Mouse (Mus musculus) thymus, adult 18-20 months (tissue): ENCODE results near the gene Olfr156.
"Not testable (repeated sequence)": the region's sequence is repeated elsewhere in the genome, so short reads cannot be mapped to it uniquely, and the experiment has no call there.

ENCODE experiments used
- DNase-seq, 2 experiments: peaks; one replicate each; pipeline ENCODE4 v3.0.0; 2022; ENCODE audit warnings: mixed read lengths in 2 of 2

The Olfr156 gene

GRCm38 (mm10) chr4:43823845-43824337 is at the start of gene Olfr156:
TSS of gene Olfr156 (minus strand) at chr4:43823895.
- DNase-seq, result no peak

- DNase-seq, result no peak
These were observed 46.1 kb upstream of the Olfr156 start for GRCm38 (mm10) chr4:43869821-43870220.

GRCm38 (mm10) chr4:43863298-43863697 is 39.6 kb upstream of the Olfr156 start:
- DNase-seq, result no peak

- peak; percentile 4 to 11 for DNase-seq
These were observed 37.2 kb upstream of the Olfr156 start for GRCm38 (mm10) chr4:43860744-43861519.

GRCm38 (mm10) chr4:43859886-43860285 is 36.2 kb upstream of the Olfr156 start:
- no peak for DNase-seq

- DNase-seq, result no peak
These were observed 30.4 kb upstream of the Olfr156 start for GRCm38 (mm10) chr4:43854101-43854500.

GRCm38 (mm10) chr4:43851265-43851664 is 27.6 kb upstream of the Olfr156 start, which contains the start of gene Olfr155:
TSS of gene Olfr155 (plus strand) at chr4:43851565.
- no peak for DNase-seq

- no peak for DNase-seq
These were observed 16.4 kb upstream of the Olfr156 start, which contains the start of gene Olfr157 for GRCm38 (mm10) chr4:43840101-43840500. TSS of gene Olfr157 (minus strand) at chr4:43840201.

- no peak for DNase-seq
These were observed 14.6 kb upstream of the Olfr156 start for GRCm38 (mm10) chr4:43838326-43838725.

GRCm38 (mm10) chr4:43834749-43835148 is 11.1 kb upstream of the Olfr156 start:
- no peak for DNase-seq

GRCm38 (mm10) chr4:43833752-43834151 is 10.1 kb upstream of the Olfr156 start:
- DNase-seq, result no peak

- no peak for DNase-seq
These were observed 8.3 kb upstream of the Olfr156 start for GRCm38 (mm10) chr4:43832031-43832430.

- DNase-seq, result no peak
These were observed 5.1 kb upstream of the Olfr156 start for GRCm38 (mm10) chr4:43828806-43829205.

GRCm38 (mm10) chr4:43822896-43823550 is 672 bp downstream of the Olfr156 start:
- no peak for DNase-seq

GRCm38 (mm10) chr4:43798936-43799335 is 24.8 kb downstream of the Olfr156 start:
- DNase-seq, result no peak

- DNase-seq, result not testable (repeated sequence)
These were observed 27.9 kb downstream of the Olfr156 start for GRCm38 (mm10) chr4:43795844-43796243.

GRCm38 (mm10) chr4:43795296-43795695 is 28.4 kb downstream of the Olfr156 start:
- no peak for DNase-seq

- no peak for DNase-seq
These were observed 51.4 kb downstream of the Olfr156 start for GRCm38 (mm10) chr4:43772304-43772703.

- no peak for DNase-seq
These were observed 52.1 kb downstream of the Olfr156 start for GRCm38 (mm10) chr4:43771626-43772025.

GRCm38 (mm10) chr4:43770909-43771308 is 52.8 kb downstream of the Olfr156 start, which contains the start of gene Olfr159:
TSS of gene Olfr159 (minus strand) at chr4:43771009.
- no peak for DNase-seq
